Mouse (Mus musculus): ENCODE measurements around the gene Flot1. TPM values are rescaled to one million over a fixed set of nuclear protein-coding genes. Genes with fewer than 3 reads are reported as not detected.

Flot1 gene
- total RNA-seq, 2 experiments from 2014 or later, result 20.9 to 57.7 TPM

Other genes with a start within 250 kb of the Flot1 start
- not detected in 2 replicates for gene Sfta2, start 221.7 kb upstream of the Flot1 start, total RNA-seq (2015; ENCODE audit: low replicate concordance)
- gene Sfta2, start 221.7 kb upstream of the Flot1 start, total RNA-seq (2017; ENCODE audit: low replicate concordance), result not detected in 2 replicates
- gene Gm9573, start 196.6 kb upstream of the Flot1 start, total RNA-seq (2015; ENCODE audit: low replicate concordance), result not detected in 2 replicates
- gene Gm9573, start 196.6 kb upstream of the Flot1 start, total RNA-seq (2017; ENCODE audit: low replicate concordance), result not detected in 2 replicates
- not detected in 2 replicates for gene Mucl3, start 179.5 kb upstream of the Flot1 start, total RNA-seq (2015; ENCODE audit: low replicate concordance)
- 0.17 TPM in 1 of 2 replicates, not detected in the other for gene Mucl3, start 179.5 kb upstream of the Flot1 start, total RNA-seq (2017; ENCODE audit: low replicate concordance)
- gene Vars2, start 155.6 kb upstream of the Flot1 start, total RNA-seq (2015; ENCODE audit: low replicate concordance), result 1.9 and 2.9 TPM in 2 replicates
- gene Vars2, start 155.6 kb upstream of the Flot1 start, total RNA-seq (2017; ENCODE audit: low replicate concordance), result 2.1 and 11.0 TPM in 2 replicates
- gene Gtf2h4, start 149.5 kb upstream of the Flot1 start, total RNA-seq (2015; ENCODE audit: low replicate concordance), result 3.3 and 5.6 TPM in 2 replicates
- 2.6 and 9.8 TPM in 2 replicates for gene Gtf2h4, start 149.5 kb upstream of the Flot1 start, total RNA-seq (2017; ENCODE audit: low replicate concordance)
- gene Ddr1, start 118.6 kb upstream of the Flot1 start, total RNA-seq (2015; ENCODE audit: low replicate concordance), result 0.21 TPM in 1 of 2 replicates, not detected in the other
- not detected in 2 replicates for gene Ddr1, start 118.6 kb upstream of the Flot1 start, total RNA-seq (2017; ENCODE audit: low replicate concordance)
- gene Ier3, start 1.5 kb upstream of the Flot1 start, total RNA-seq (2015; ENCODE audit: low replicate concordance), result 7.5 and 11.9 TPM in 2 replicates
- 2.1 and 8.0 TPM in 2 replicates for gene Ier3, start 1.5 kb upstream of the Flot1 start, total RNA-seq (2017; ENCODE audit: low replicate concordance)
- gene Tubb5, start 15.1 kb downstream of the Flot1 start, total RNA-seq (2015; ENCODE audit: low replicate concordance), result 243 and 249 TPM in 2 replicates
- gene Tubb5, start 15.1 kb downstream of the Flot1 start, total RNA-seq (2017; ENCODE audit: low replicate concordance), result 216 and 335 TPM in 2 replicates
- 20.4 and 30.9 TPM in 2 replicates for gene Mdc1, start 18.3 kb downstream of the Flot1 start, total RNA-seq (2015; ENCODE audit: low replicate concordance)
- gene Mdc1, start 18.3 kb downstream of the Flot1 start, total RNA-seq (2017; ENCODE audit: low replicate concordance), result 12.4 and 16.4 TPM in 2 replicates
- 12.9 and 15.0 TPM in 2 replicates for gene Nrm, start 38.1 kb downstream of the Flot1 start, total RNA-seq (2015; ENCODE audit: low replicate concordance)
- gene Nrm, start 38.1 kb downstream of the Flot1 start, total RNA-seq (2017; ENCODE audit: low replicate concordance), result 3.2 and 20.0 TPM in 2 replicates
- 22.5 and 37.0 TPM in 2 replicates for gene Ppp1r18, start 42.4 kb downstream of the Flot1 start, total RNA-seq (2015; ENCODE audit: low replicate concordance)
- 10.3 and 13.4 TPM in 2 replicates for gene Ppp1r18, start 42.4 kb downstream of the Flot1 start, total RNA-seq (2017; ENCODE audit: low replicate concordance)
- 38.6 and 56.0 TPM in 2 replicates for gene Dhx16, start 56.6 kb downstream of the Flot1 start, total RNA-seq (2015; ENCODE audit: low replicate concordance)
- gene Dhx16, start 56.6 kb downstream of the Flot1 start, total RNA-seq (2017; ENCODE audit: low replicate concordance), result 30.8 and 38.9 TPM in 2 replicates
- gene 2310061I04Rik, start 74.2 kb downstream of the Flot1 start, total RNA-seq (2015; ENCODE audit: low replicate concordance), result 17.1 and 21.5 TPM in 2 replicates
- gene 2310061I04Rik, start 74.2 kb downstream of the Flot1 start, total RNA-seq (2017; ENCODE audit: low replicate concordance), result 3.9 TPM in 1 of 2 replicates, not detected in the other
- gene Atat1, start 86.8 kb downstream of the Flot1 start, total RNA-seq (2015; ENCODE audit: low replicate concordance), result 2.3 TPM in 1 of 2 replicates, not detected in the other
- 0.56 and 7.1 TPM in 2 replicates for gene Atat1, start 86.8 kb downstream of the Flot1 start, total RNA-seq (2017; ENCODE audit: low replicate concordance)
- gene Mrps18b, start 93.2 kb downstream of the Flot1 start, total RNA-seq (2015; ENCODE audit: low replicate concordance), result 7.7 and 32.6 TPM in 2 replicates
- gene Mrps18b, start 93.2 kb downstream of the Flot1 start, total RNA-seq (2017; ENCODE audit: low replicate concordance), result 7.4 and 18.9 TPM in 2 replicates
- 91.1 and 91.3 TPM in 2 replicates for gene Ppp1r10, start 93.2 kb downstream of the Flot1 start, total RNA-seq (2015; ENCODE audit: low replicate concordance)
- gene Ppp1r10, start 93.2 kb downstream of the Flot1 start, total RNA-seq (2017; ENCODE audit: low replicate concordance), result 84.8 and 104 TPM in 2 replicates
- 13.0 and 13.6 TPM in 2 replicates for gene Abcf1, start 146.5 kb downstream of the Flot1 start, total RNA-seq (2015; ENCODE audit: low replicate concordance)
- 33.9 and 71.4 TPM in 2 replicates for gene Abcf1, start 146.5 kb downstream of the Flot1 start, total RNA-seq (2017; ENCODE audit: low replicate concordance)
- 1.5 and 3.3 TPM in 2 replicates for gene Gnl1, start 156.6 kb downstream of the Flot1 start, total RNA-seq (2015; ENCODE audit: low replicate concordance)
- gene Gnl1, start 156.6 kb downstream of the Flot1 start, total RNA-seq (2017; ENCODE audit: low replicate concordance), result 2.0 and 4.3 TPM in 2 replicates
- gene Prr3, start 157.0 kb downstream of the Flot1 start, total RNA-seq (2015; ENCODE audit: low replicate concordance), result 2.3 TPM in 1 of 2 replicates, not detected in the other
- 3.0 and 5.4 TPM in 2 replicates for gene Prr3, start 157.0 kb downstream of the Flot1 start, total RNA-seq (2017; ENCODE audit: low replicate concordance)
- 161 and 177 TPM in 2 replicates for gene H2-T24, start 197.3 kb downstream of the Flot1 start, total RNA-seq (2015; ENCODE audit: low replicate concordance)
- 587 and 609 TPM in 2 replicates for gene H2-T24, start 197.3 kb downstream of the Flot1 start, total RNA-seq (2017; ENCODE audit: low replicate concordance)
- gene H2-T23, start 209.6 kb downstream of the Flot1 start, total RNA-seq (2015; ENCODE audit: low replicate concordance), result 249 and 264 TPM in 2 replicates
- gene H2-T23, start 209.6 kb downstream of the Flot1 start, total RNA-seq (2017; ENCODE audit: low replicate concordance), result 271 and 275 TPM in 2 replicates
- gene H2-T22, start 219.5 kb downstream of the Flot1 start, total RNA-seq (2015; ENCODE audit: low replicate concordance), result 10.4 and 21.5 TPM in 2 replicates
- gene H2-T22, start 219.5 kb downstream of the Flot1 start, total RNA-seq (2017; ENCODE audit: low replicate concordance), result 12.8 and 20.4 TPM in 2 replicates
- gene Gm6034, start 219.7 kb downstream of the Flot1 start, total RNA-seq (2015; ENCODE audit: low replicate concordance), result not detected in 2 replicates
- not detected in 2 replicates for gene Gm6034, start 219.7 kb downstream of the Flot1 start, total RNA-seq (2017; ENCODE audit: low replicate concordance)
- gene Gm11127, start 235.1 kb downstream of the Flot1 start, total RNA-seq (2015; ENCODE audit: low replicate concordance), result not detected in 2 replicates
- not detected in 2 replicates for gene Gm11127, start 235.1 kb downstream of the Flot1 start, total RNA-seq (2017; ENCODE audit: low replicate concordance)